Mouse (Mus musculus) ES-Bruce4 (cell line): ENCODE results near the gene Suds3. TPM values are rescaled to one million over a fixed set of nuclear protein-coding genes. Genes with fewer than 3 reads are reported as not detected.

Source experiments
- H3K27ac ChIP-seq: 2 replicates; pipeline ENCODE4 v1.5.1; 2012; ENCODE audit warnings: low read length, inconsistent platforms; ENCODE audit not compliant: insufficient read depth
- H3K27me3 ChIP-seq: 2 replicates; pipeline ENCODE4 v1.6.1; 2012; ENCODE audit warnings: mild to moderate bottlenecking, low read length, inconsistent platforms; ENCODE audit not compliant: control insufficient read depth, poor library complexity, insufficient read depth, severe bottlenecking
- H3K36me3 ChIP-seq: 2 replicates; pipeline ENCODE4 v1.6.1; 2012; ENCODE audit warnings: inconsistent platforms, mild to moderate bottlenecking, low read length, moderate library complexity; ENCODE audit not compliant: control insufficient read depth, poor library complexity, insufficient read depth, severe bottlenecking
- H3K4me1 ChIP-seq: one replicate; pipeline ENCODE4 v1.8.1; 2011; ENCODE audit warnings: low read length; ENCODE audit not compliant: control insufficient read depth, insufficient read depth
- H3K4me3 ChIP-seq: 2 replicates; pipeline ENCODE4 v1.5.1; 2011; ENCODE audit warnings: low read depth, mild to moderate bottlenecking, low read length
- H3K9ac ChIP-seq: 2 replicates; pipeline ENCODE4 v1.6.1; 2012; ENCODE audit warnings: low read depth, mild to moderate bottlenecking, inconsistent platforms; ENCODE audit not compliant: poor library complexity, severe bottlenecking
- H3K9me3 ChIP-seq: replicated peaks from 2 replicates; pipeline ENCODE4 v1.6.1; 2012; ENCODE audit warnings: mild to moderate bottlenecking, low read length, inconsistent platforms; ENCODE audit not compliant: control insufficient read depth, poor library complexity, insufficient read depth, severe bottlenecking
- CTCF ChIP-seq: IDR thresholded peaks from one replicate; pipeline ENCODE4 v1.8.1; 2011; ENCODE audit warnings: low read depth, low read length
- EP300 ChIP-seq: IDR thresholded peaks from 2 replicates; pipeline ENCODE4 v1.6.1; 2011; ENCODE audit warnings: low read depth, low read length; ENCODE audit not compliant: insufficient read depth
- POLR2A ChIP-seq: IDR thresholded peaks from one replicate; pipeline ENCODE4 v1.8.1; 2011; ENCODE audit warnings: low read length; ENCODE audit not compliant: insufficient read depth
- polyA plus RNA-seq: library from polyadenylated mRNA; stranded (reverse); fragments of >200 nt; gene quantifications from 2 replicates; pipeline ENCODE4 v1.2.4, GENCODE M21; 2011; ENCODE audit warnings: low read depth; ENCODE audit not compliant: missing spikeins, insufficient read depth, insufficient read length

Gene Suds3
- polyA plus RNA-seq, 1 experiment, result 76.5 TPM

DNA sequence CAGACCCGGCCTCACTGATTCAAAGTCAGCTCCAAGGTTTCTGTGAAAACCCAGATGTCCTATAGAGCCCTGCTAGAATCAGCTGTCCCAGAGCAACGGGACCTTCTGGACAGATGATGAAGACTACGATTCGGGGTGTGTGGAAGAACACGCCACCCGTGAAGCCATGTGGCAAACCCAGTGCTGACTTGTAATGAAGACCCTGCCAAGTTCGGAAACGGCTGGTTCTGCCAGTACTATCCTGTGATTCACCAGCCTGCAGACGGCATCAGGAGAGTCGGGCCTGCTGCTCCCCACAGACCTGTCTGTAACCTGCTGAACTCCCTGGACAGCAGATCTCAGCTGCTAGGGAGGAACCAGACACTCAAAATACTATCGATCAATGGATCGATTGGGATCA, 11.6 kb downstream of the Suds3 start:
- TF ChIP-seq EP300 (no peak), CTCF (no peak), POLR2A (no peak)
- no peak overlapping the region for H3K27ac ChIP-seq
- H3K36me3 ChIP-seq, result peaks cover 15% of the 10 kb centered on the region

DNA sequence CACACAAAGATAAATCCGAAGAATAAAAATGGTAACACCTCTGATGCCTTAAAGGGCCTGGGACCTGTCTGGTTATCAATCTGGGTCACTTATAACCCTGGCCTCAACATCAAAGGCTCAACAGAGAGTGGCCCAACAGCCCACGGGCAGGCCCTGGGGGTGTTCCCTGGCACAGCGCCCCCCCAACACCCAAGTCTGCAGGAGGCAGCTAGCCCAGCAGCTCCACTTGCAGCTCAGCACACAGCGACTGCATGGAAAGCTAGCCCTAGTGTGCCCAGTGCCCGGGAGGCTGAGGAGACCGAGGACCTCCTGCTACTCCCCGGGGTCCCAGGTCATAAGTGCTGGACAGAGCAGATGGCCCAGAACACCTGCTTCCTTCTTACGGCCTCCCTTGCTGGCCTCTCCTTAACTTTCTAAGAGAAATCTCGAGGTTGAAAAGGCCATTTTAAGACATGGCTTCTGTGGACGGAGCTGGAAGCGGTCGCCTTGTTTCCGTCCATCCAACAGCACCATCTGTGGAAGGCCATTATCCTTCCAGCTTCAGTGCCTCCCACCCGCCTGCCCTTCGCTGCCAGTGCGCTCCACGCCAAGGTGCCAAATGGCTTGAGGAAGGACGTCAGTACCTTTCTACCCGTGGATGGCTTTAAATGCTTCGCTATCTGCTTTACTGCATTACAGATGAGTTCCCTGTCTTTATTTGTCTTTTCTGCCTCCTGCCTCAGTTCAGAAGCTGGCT, 12.6 kb downstream of the Suds3 start:
- Histone ChIP-seq H3K4me1 (no peaks in the 10 kb centered on the region), H3K36me3 (peaks cover 15% of the 10 kb centered on the region), H3K27ac (no peak overlapping the region), H3K9me3 (no peaks in the 10 kb centered on the region), H3K4me3 (no peak overlapping the region), H3K9ac (no peak overlapping the region), H3K27me3 (no peaks in the 10 kb centered on the region)
- no peak for TF ChIP-seq EP300
- no peak for TF ChIP-seq POLR2A
- TF ChIP-seq CTCF, result no peak

More for the DNA sequence above, 11.6 kb downstream of the Suds3 start:
- no peaks in the 10 kb centered on the region for H3K27me3 ChIP-seq
- no peaks in the 10 kb centered on the region for H3K9me3 ChIP-seq
- no peak overlapping the region for H3K4me3 ChIP-seq
- H3K4me1 ChIP-seq, result no peaks in the 10 kb centered on the region
- no peak overlapping the region for H3K9ac ChIP-seq

- Histone ChIP-seq H3K4me3 (no peak overlapping the region), H3K27ac (no peak overlapping the region), H3K9ac (no peak overlapping the region), H3K36me3 (peaks cover under 1% of the 10 kb centered on the region; the same call in 1 of the 2 replicates), H3K9me3 (no peaks in the 10 kb centered on the region), H3K4me1 (no peaks in the 10 kb centered on the region), H3K27me3 (no peaks in the 10 kb centered on the region)
- peak; percentile 48 for TF ChIP-seq CTCF
- no peak for TF ChIP-seq POLR2A
- no peak for TF ChIP-seq EP300
Measured at GRCm38 (mm10) chr5:117099742-117100141, 16.2 kb downstream of the Suds3 start.

DNA sequence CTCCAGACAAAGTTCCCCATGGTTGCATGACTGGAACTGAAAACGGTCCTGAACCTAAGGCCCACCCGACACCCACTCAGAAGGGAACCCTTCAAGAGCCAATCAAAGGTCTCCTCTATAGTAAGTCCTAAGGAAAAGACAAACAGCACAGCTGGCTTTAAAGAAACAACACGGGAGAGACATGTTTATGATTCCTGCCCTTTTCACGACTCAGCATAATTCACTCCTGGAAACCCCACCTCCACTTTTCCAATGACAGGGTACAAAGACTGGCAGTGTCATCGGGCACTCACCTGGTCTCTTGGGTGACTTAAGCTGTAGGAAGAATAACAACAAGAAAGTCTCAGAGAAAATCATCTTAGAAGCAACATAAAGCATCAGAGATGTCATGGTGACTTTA, 16.9 kb downstream of the Suds3 start:
- TF ChIP-seq CTCF (no peak), EP300 (no peak), POLR2A (no peak)
- H3K36me3 ChIP-seq, result no peaks in the 10 kb centered on the region
- no peak overlapping the region for H3K27ac ChIP-seq
- no peaks in the 10 kb centered on the region for H3K27me3 ChIP-seq
- H3K9ac ChIP-seq, result no peak overlapping the region
- H3K4me1 ChIP-seq, result no peaks in the 10 kb centered on the region
- no peaks in the 10 kb centered on the region for H3K9me3 ChIP-seq
- no peak overlapping the region for H3K4me3 ChIP-seq

DNA sequence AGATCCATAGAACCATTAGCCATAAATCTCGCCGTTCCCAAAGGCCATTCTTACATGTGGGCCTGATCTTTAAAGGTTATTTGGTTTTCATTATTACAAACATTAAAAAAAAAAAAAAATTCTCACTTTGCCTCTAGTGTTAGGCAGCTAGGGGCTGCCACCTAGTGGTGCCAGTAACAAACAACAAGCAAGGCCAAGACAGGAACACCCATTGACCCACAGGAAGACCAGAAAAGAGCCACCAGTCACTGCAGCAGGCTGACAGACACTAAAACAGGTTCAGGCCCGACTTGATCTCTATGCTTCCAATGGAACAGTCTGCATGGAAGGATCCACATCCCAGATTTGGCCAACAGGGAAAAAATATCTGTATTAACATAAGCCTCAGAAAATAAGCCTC, 19.2 kb downstream of the Suds3 start:
- Histone ChIP-seq H3K4me3 (no peak overlapping the region), H3K27ac (no peak overlapping the region)

GRCm38 (mm10) chr5:117094431-117094830, 21.5 kb downstream of the Suds3 start:
- no peaks in the 10 kb centered on the region for H3K27me3 ChIP-seq
- TF ChIP-seq CTCF, result peak; percentile 87
- TF ChIP-seq POLR2A, result no peak
- no peak overlapping the region for H3K4me3 ChIP-seq
- peaks cover 8% of the 10 kb centered on the region for H3K36me3 ChIP-seq
- no peak overlapping the region for H3K9ac ChIP-seq
- H3K4me1 ChIP-seq, result no peaks in the 10 kb centered on the region
- H3K9me3 ChIP-seq, result no peaks in the 10 kb centered on the region
- no peak overlapping the region for H3K27ac ChIP-seq

More for the DNA sequence above, 19.2 kb downstream of the Suds3 start:
- TF ChIP-seq POLR2A, result no peak
- TF ChIP-seq CTCF, result peak; percentile 53
- no peaks in the 10 kb centered on the region for H3K27me3 ChIP-seq
- H3K9ac ChIP-seq, result no peak overlapping the region
- peaks cover 5% of the 10 kb centered on the region for H3K36me3 ChIP-seq
- no peaks in the 10 kb centered on the region for H3K9me3 ChIP-seq
- H3K4me1 ChIP-seq, result no peaks in the 10 kb centered on the region
